ENCODE assay signal across 36 mouse cellular contexts in genomic region chr5:90894231-90894630, GRCm38 (mm10). TPM values are rescaled to one million over a fixed set of nuclear protein-coding genes. Genes with fewer than 3 reads are reported as not detected.
"Had no signal": no experiment of that assay in that cellular context is flagged by ENCODE, and none has a peak within 500 bp of the region (broad histone marks: within the 10 kb centered on the region; RNA-seq: fewer than 3 reads in every experiment).

No protein-coding gene starts in this region.

- H3K36me3 ChIP-seq: embryonic facial prominence, embryonic 10.5 days; embryonic facial prominence, embryonic 12.5 days; embryonic facial prominence, embryonic 13.5 days; embryonic facial prominence, embryonic 15.5 days; forebrain, embryonic 10.5 days; forebrain, embryonic 12.5 days; forebrain, embryonic 15.5 days had no signal

- H3K27ac ChIP-seq: embryonic facial prominence, embryonic 10.5 days; embryonic facial prominence, embryonic 12.5 days; embryonic facial prominence, embryonic 13.5 days; embryonic facial prominence, embryonic 15.5 days; forebrain, embryonic 10.5 days; forebrain, embryonic 12.5 days; forebrain, embryonic 13.5 days; forebrain, embryonic 15.5 days; gastrocnemius, adult 2 months had no signal

- DNase-seq: cerebellum, adult 2 months; cerebellum, adult 8-10 months; cerebellum, adult 9-10 months; cerebellum, adult 9-11 months; cerebellum, postnatal 10 days; cerebellum, postnatal 14 days; cerebellum, postnatal 25 days; cerebellum, postnatal 36 days; embryo, embryonic 11 days; forebrain, postnatal 0 days; gastrocnemius, adult 2 months; gastrocnemius, postnatal 10 days; gastrocnemius, postnatal 14 days; gastrocnemius, postnatal 25 days; gastrocnemius, postnatal 36 days; heart, adult 18-20 months had no signal

- H3K27me3 ChIP-seq: embryonic facial prominence, embryonic 15.5 days; forebrain, embryonic 15.5 days had no signal

- H3K9ac ChIP-seq: embryonic facial prominence, embryonic 12.5 days; embryonic facial prominence, embryonic 13.5 days; embryonic facial prominence, embryonic 15.5 days; forebrain, embryonic 12.5 days; forebrain, embryonic 13.5 days; forebrain, embryonic 15.5 days; forebrain, postnatal 0 days had no signal

- H3K4me3 ChIP-seq: embryonic facial prominence, embryonic 10.5 days; embryonic facial prominence, embryonic 12.5 days; embryonic facial prominence, embryonic 13.5 days; embryonic facial prominence, embryonic 15.5 days; erythroblast, embryonic 14.5 days; forebrain, embryonic 10.5 days; forebrain, embryonic 12.5 days; forebrain, embryonic 13.5 days; forebrain, embryonic 15.5 days; gastrocnemius, adult 2 months had no signal

RNA-seq across cellular contexts. Expression of gene Cxcl1, which starts 3.2 kb away (rescaled TPM):
- total RNA-seq: common myeloid progenitor, adult 5-6 weeks; forebrain, postnatal 0 days; gastrocnemius, adult 8-10 months had no signal
- polyA plus RNA-seq: erythroblast, embryonic 14.5 days; forebrain, embryonic 10.5 days; forebrain, embryonic 11.5 days; forebrain, embryonic 12.5 days; forebrain, embryonic 13.5 days; forebrain, embryonic 16.5 days had no signal

RNA-seq across cellular contexts. Expression of gene Cxcl2, which starts 9.4 kb away (rescaled TPM):
- total RNA-seq: forebrain, postnatal 0 days; gastrocnemius, adult 18-20 months; gastrocnemius, adult 2 months; gastrocnemius, adult 8-10 months; gastrocnemius, postnatal 14 days; gastrocnemius, postnatal 25 days; gastrocnemius, postnatal 36 days; gastrocnemius, postnatal 4 days; heart, adult 18-20 months had no signal
- polyA plus RNA-seq: cerebellum, adult 2 months; cortical plate, adult 2 months; embryonic facial prominence, embryonic 10.5 days; embryonic facial prominence, embryonic 11.5 days; embryonic facial prominence, embryonic 12.5 days; embryonic facial prominence, embryonic 13.5 days; embryonic facial prominence, embryonic 14.5 days; embryonic facial prominence, embryonic 15.5 days; forebrain, embryonic 10.5 days; forebrain, embryonic 11.5 days; forebrain, embryonic 12.5 days; forebrain, embryonic 13.5 days; forebrain, embryonic 14.5 days; forebrain, embryonic 15.5 days; forebrain, embryonic 16.5 days; forebrain, postnatal 0 days; frontal cortex, adult 2 months had no signal
